Mouse (Mus musculus): ENCODE results near the gene Rabep2.

GRCm38 (mm10) chr7:126464121-126464520 is 35.6 kb downstream of the Rabep2 start:
- no peak for TF ChIP-seq CTCF (IDR thresholded peaks at IDR 0.05; ENCODE audit: low read depth, low read length)
- no peak for TF ChIP-seq POLR2A (IDR thresholded peaks at IDR 0.05; ENCODE audit: borderline replicate concordance, low read depth, low read length)
